Mouse (Mus musculus) intestine, postnatal 0 days (tissue): ENCODE measurements around the gene Vmn1r87. TPM values are rescaled to one million over a fixed set of nuclear protein-coding genes. Genes with fewer than 3 reads are reported as not detected.
"Not testable (repeated sequence)": the region's sequence is repeated elsewhere in the genome, so short reads cannot be mapped to it uniquely, and the experiment has no call there.

Experiments
- ATAC-seq: fragments of 200-750 bp; cut with Nextera tagmentation; 2 replicates; pipeline ENCODE4 v1.8.0; 2017; ENCODE audit warnings: mild to moderate bottlenecking, moderate TSS enrichment, moderate library complexity
- H3K27ac ChIP-seq: fragments of 300-500 bp; sonication (generic); 2 replicates; pipeline ENCODE4 v1.5.1; 2014; ENCODE audit warnings: mild to moderate bottlenecking, low read depth, low read length, moderate library complexity
- H3K27me3 ChIP-seq: fragments of 300-500 bp; sonication (generic); replicated peaks from 2 replicates; pipeline ENCODE4 v1.6.1; 2014; ENCODE audit warnings: low read length, mixed read lengths; ENCODE audit not compliant: control insufficient read depth, insufficient read depth
- H3K36me3 ChIP-seq: fragments of 300-500 bp; sonication (generic); 2 replicates; pipeline ENCODE4 v1.6.1; 2014; ENCODE audit warnings: mild to moderate bottlenecking, moderate library complexity; ENCODE audit not compliant: control insufficient read depth, insufficient read depth
- H3K4me1 ChIP-seq: fragments of 300-500 bp; sonication (generic); replicated peaks from 2 replicates; pipeline ENCODE4 v1.6.1; 2014; ENCODE audit warnings: antibody characterized with exemption, low read length, mixed read lengths; ENCODE audit not compliant: control insufficient read depth, insufficient read depth
- H3K4me2 ChIP-seq: fragments of 300-500 bp; sonication (generic); replicated peaks from 2 replicates; pipeline ENCODE4 v1.6.1; 2014; ENCODE audit warnings: low read depth, mild to moderate bottlenecking, moderate library complexity
- H3K4me3 ChIP-seq: fragments of 300-500 bp; sonication (generic); 2 replicates; pipeline ENCODE4 v1.5.1; 2014; ENCODE audit warnings: low read depth, low read length
- H3K9ac ChIP-seq: fragments of 300-500 bp; sonication (generic); 2 replicates; pipeline ENCODE4 v1.6.1; 2014; ENCODE audit warnings: mild to moderate bottlenecking, low read depth, low read length
- H3K9me3 ChIP-seq: fragments of 300-500 bp; sonication (generic); 2 replicates; pipeline ENCODE4 v1.6.1; 2016; ENCODE audit warnings: mixed run types; ENCODE audit not compliant: control insufficient read depth
- CTCF ChIP-seq: sonication (generic); IDR thresholded peaks from 2 replicates; pipeline ENCODE4 v1.5.1; 2016; ENCODE audit warnings: low read depth, mild to moderate bottlenecking, control low read depth, antibody characterized with exemption, moderate library complexity
- WGBS: fragments of 180-500 bp; shearing (Covaris S2); extraction: QIAGEN DNeasy Blood & Tissue Kit; methylation state at CpG from one replicate; pipeline ENCODE4 v1.1.7; 2014; 5-methylcytosine and 5-hydroxymethylcytosine counted together
- polyA plus RNA-seq: library from polyadenylated mRNA; unstranded; fragments of >200 nt; fragmentation: Nextera tagmentation; extraction: Ambion mirVana; gene quantifications from 2 replicates; pipeline ENCODE4 v1.2.1, GENCODE M21; 2015

Vmn1r87 gene
- not detected in 2 replicates for polyA plus RNA-seq

- Histone ChIP-seq H3K4me1 (no peaks in the 10 kb centered on the region), H3K36me3 (no peaks in the 10 kb centered on the region), H3K4me3 (no peak within 1 kb of the TSS), H3K9me3 (no peaks in the 10 kb centered on the region), H3K9ac (no peak within 1 kb of the TSS), H3K27me3 (no peaks in the 10 kb centered on the region), H3K4me2 (no peak within 1 kb of the TSS), H3K27ac (no peak within 1 kb of the TSS)
- 76% methylated on average over 1 of the region's 1 CpGs for WGBS
- TF ChIP-seq CTCF: no peak
- ATAC-seq: no peak
Observed at GRCm38 (mm10) chr7:13140057-13140456, at the start of gene Vmn1r87. Vmn1r87 (minus strand) TSS chr7:13140157.

GRCm38 (mm10) chr7:13159268-13159667 lies 19.3 kb upstream of the Vmn1r87 start, which contains the start of gene Vmn1r88:
Vmn1r88 (plus strand) TSS chr7:13159568.
- H3K9me3 ChIP-seq: no peaks in the 10 kb centered on the region
- no peak within 1 kb of the TSS for H3K4me3 ChIP-seq
- no peaks in the 10 kb centered on the region for H3K36me3 ChIP-seq
- no peak for ATAC-seq
- no peaks in the 10 kb centered on the region for H3K4me1 ChIP-seq
- TF ChIP-seq CTCF: no peak
- H3K4me2 ChIP-seq: no peak within 1 kb of the TSS
- H3K27me3 ChIP-seq: no peaks in the 10 kb centered on the region
- no peak within 1 kb of the TSS for H3K27ac ChIP-seq
- no peak within 1 kb of the TSS for H3K9ac ChIP-seq

- Histone ChIP-seq H3K4me3 (no peak overlapping the region), H3K36me3 (no peaks in the 10 kb centered on the region), H3K4me1 (no peaks in the 10 kb centered on the region), H3K9ac (no peak overlapping the region), H3K27ac (no peak overlapping the region), H3K9me3 (no peaks in the 10 kb centered on the region), H3K27me3 (no peaks in the 10 kb centered on the region), H3K4me2 (no peak overlapping the region)
- no peak for TF ChIP-seq CTCF
- ATAC-seq: no peak
Observed at GRCm38 (mm10) chr7:13137340-13137739, 2.6 kb downstream of the Vmn1r87 start.

DNA sequence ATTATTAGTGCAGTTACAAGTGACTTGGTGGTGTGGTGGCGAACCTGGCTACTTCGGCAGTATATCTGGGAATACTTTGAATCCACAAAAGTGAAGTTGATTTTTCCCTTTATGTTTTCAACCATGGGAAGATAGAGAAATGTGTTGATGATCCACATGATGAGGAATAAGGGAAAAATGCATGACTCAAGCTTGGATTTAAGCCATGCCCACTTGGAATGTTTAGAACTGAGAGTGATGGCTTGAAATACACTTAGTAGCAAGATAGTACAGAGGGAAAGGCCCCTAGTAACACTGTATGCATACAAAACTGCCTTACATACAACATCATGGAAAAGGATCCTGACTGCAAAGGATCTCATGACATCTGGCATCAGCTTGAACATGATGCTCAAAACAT lies 8.1 kb downstream of the Vmn1r87 start:
- Histone ChIP-seq H3K9me3 (no peaks in the 10 kb centered on the region), H3K36me3 (no peaks in the 10 kb centered on the region), H3K27ac (no peak overlapping the region), H3K9ac (no peak overlapping the region), H3K4me3 (no peak overlapping the region), H3K27me3 (no peaks in the 10 kb centered on the region), H3K4me2 (no peak overlapping the region), H3K4me1 (no peaks in the 10 kb centered on the region)
- 88% methylated on average over 2 of the region's 2 CpGs for WGBS
- TF ChIP-seq CTCF: no peak
- no peak for ATAC-seq

- H3K9ac ChIP-seq, H3K36me3 ChIP-seq, H3K9me3 ChIP-seq, H3K4me3 ChIP-seq, H3K4me1 ChIP-seq, H3K27ac ChIP-seq, H3K27me3 ChIP-seq: not testable (repeated sequence)
- H3K4me2 ChIP-seq: peak overlapping the region; percentile 48
- ATAC-seq: peak; percentile 66
- WGBS: under 1% methylated on average over 16 of the region's 34 CpGs
Observed at GRCm38 (mm10) chr7:13123554-13124153, 16.3 kb downstream of the Vmn1r87 start.

- no peak within 1 kb of the TSS for H3K9ac ChIP-seq
- no peaks in the 10 kb centered on the region for H3K9me3 ChIP-seq
- H3K4me1 ChIP-seq: no peaks in the 10 kb centered on the region
- H3K4me3 ChIP-seq: no peak within 1 kb of the TSS
- no peaks in the 10 kb centered on the region for H3K27me3 ChIP-seq
- no peak within 1 kb of the TSS for H3K27ac ChIP-seq
- no peak for ATAC-seq
- TF ChIP-seq CTCF: no peak
- no peak within 1 kb of the TSS for H3K4me2 ChIP-seq
- no peaks in the 10 kb centered on the region for H3K36me3 ChIP-seq
Observed at GRCm38 (mm10) chr7:13119817-13120216, 20.1 kb downstream of the Vmn1r87 start, which contains the start of gene Vmn1r86. Vmn1r86 (minus strand) TSS chr7:13119917.

GRCm38 (mm10) chr7:13095073-13095472 lies 44.9 kb downstream of the Vmn1r87 start, which contains the start of gene Vmn1r85:
Vmn1r85 (minus strand) TSS chr7:13095173.
- Histone ChIP-seq H3K4me1 (no peaks in the 10 kb centered on the region), H3K4me3 (no peak within 1 kb of the TSS), H3K27me3 (no peaks in the 10 kb centered on the region), H3K9ac (no peak within 1 kb of the TSS), H3K27ac (no peak within 1 kb of the TSS), H3K36me3 (no peaks in the 10 kb centered on the region), H3K9me3 (no peaks in the 10 kb centered on the region), H3K4me2 (no peak within 1 kb of the TSS)
- no peak for TF ChIP-seq CTCF
- WGBS: 59% methylated on average over 3 of the region's 3 CpGs
- ATAC-seq: no peak

Other genes starting within 250 kb of the Vmn1r87 start
- gene Zscan22, start 242.3 kb downstream of the Vmn1r87 start, polyA plus RNA-seq: 4.0 and 4.4 TPM in 2 replicates
- 555 and 561 TPM in 2 replicates for gene Rps5, start 217.9 kb downstream of the Vmn1r87 start, polyA plus RNA-seq
- gene Rnf225, start 212.7 kb downstream of the Vmn1r87 start, polyA plus RNA-seq: 0.05 and 0.09 TPM in 2 replicates
- gene Zfp324, start 174.3 kb downstream of the Vmn1r87 start, polyA plus RNA-seq: 4.0 and 4.1 TPM in 2 replicates
- 2.5 and 2.6 TPM in 2 replicates for gene Zfp446, start 162.3 kb downstream of the Vmn1r87 start, polyA plus RNA-seq
- 0.18 and 0.22 TPM in 2 replicates for gene Slc27a5, start 142.0 kb downstream of the Vmn1r87 start, polyA plus RNA-seq
- gene Trim28, start 141.0 kb downstream of the Vmn1r87 start, polyA plus RNA-seq: 82.8 and 85.3 TPM in 2 replicates
- 11.2 and 11.6 TPM in 2 replicates for gene Zbtb45, start 130.1 kb downstream of the Vmn1r87 start, polyA plus RNA-seq
- gene Chmp2a, start 105.3 kb downstream of the Vmn1r87 start, polyA plus RNA-seq: 323 and 329 TPM in 2 replicates
- gene Ube2m, start 101.9 kb downstream of the Vmn1r87 start, polyA plus RNA-seq: 96.8 and 107 TPM in 2 replicates
- gene Mzf1, start 85.4 kb downstream of the Vmn1r87 start, polyA plus RNA-seq: 0.83 and 1.1 TPM in 2 replicates
- gene Vmn1r85, start 45.0 kb downstream of the Vmn1r87 start, polyA plus RNA-seq: not detected in 2 replicates
- not detected in 2 replicates for gene Vmn1r86, start 20.2 kb downstream of the Vmn1r87 start, polyA plus RNA-seq
- gene Vmn1r88, start 19.4 kb upstream of the Vmn1r87 start, polyA plus RNA-seq: not detected in 2 replicates
- gene Vmn1r89, start 72.9 kb upstream of the Vmn1r87 start, polyA plus RNA-seq: not detected in 2 replicates
- gene Lig1, start 137.1 kb upstream of the Vmn1r87 start, polyA plus RNA-seq: 30.0 and 34.4 TPM in 2 replicates
- 1.6 and 1.9 TPM in 2 replicates for gene Zswim9, start 138.6 kb upstream of the Vmn1r87 start, polyA plus RNA-seq
- gene Pla2g4c, start 184.5 kb upstream of the Vmn1r87 start, polyA plus RNA-seq: 0.20 and 0.21 TPM in 2 replicates